Mouse (Mus musculus) small intestine, adult 2 months (tissue): ENCODE measurements at regions not wholly inside any gene's neighbourhood (a gene's known extent, or its start where the extent isn't known, plus 50 kb on each side); places are given as distances from the start of the nearest gene placed in this dataset.

ENCODE experiments used
- CTCF ChIP-seq: fragments of 200-500 bp; IDR thresholded peaks from 2 replicates; pipeline ENCODE4 v1.5.1; 2012; ENCODE audit warnings: low read depth, mild to moderate bottlenecking, control low read depth, inconsistent platforms, low read length, moderate library complexity, mixed read lengths; ENCODE audit not compliant: insufficient replicate concordance, insufficient read length; ENCODE audit errors: extremely low read depth
- POLR2A ChIP-seq: fragments of 200-500 bp; IDR thresholded peaks from 2 replicates; pipeline ENCODE4 v1.6.1; 2012; ENCODE audit warnings: low read depth, mild to moderate bottlenecking, control low read depth, inconsistent platforms, low read length, moderate library complexity

DNA sequence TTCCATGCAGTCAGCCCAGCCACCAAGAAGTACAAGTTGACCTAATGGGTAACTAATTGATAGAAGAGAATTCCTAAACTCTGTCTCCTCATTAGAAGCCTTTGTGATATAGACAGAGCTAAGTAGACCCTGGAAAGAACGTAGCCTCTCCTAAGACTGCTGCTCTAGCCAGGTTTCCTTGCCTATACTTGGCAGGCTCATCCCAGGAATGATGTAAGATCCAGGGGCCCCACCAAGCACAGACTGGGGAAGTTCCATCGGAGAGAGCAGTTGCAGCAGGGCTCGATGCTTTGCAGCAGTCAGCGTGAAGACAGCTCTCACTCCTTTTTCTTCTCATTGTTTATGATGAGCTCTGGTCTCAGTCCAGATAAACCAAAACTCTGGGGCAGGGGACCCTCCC is 68.7 kb downstream of the Mycn start:
- TF ChIP-seq CTCF (no peak), POLR2A (no peak)
